Mouse (Mus musculus): Measurements from ENCODE around the gene Gm17783.
"Not testable (repeated sequence)": the region's sequence is repeated elsewhere in the genome, so short reads cannot be mapped to it uniquely, and the experiment has no call there.

Gene Gm17783

DNA sequence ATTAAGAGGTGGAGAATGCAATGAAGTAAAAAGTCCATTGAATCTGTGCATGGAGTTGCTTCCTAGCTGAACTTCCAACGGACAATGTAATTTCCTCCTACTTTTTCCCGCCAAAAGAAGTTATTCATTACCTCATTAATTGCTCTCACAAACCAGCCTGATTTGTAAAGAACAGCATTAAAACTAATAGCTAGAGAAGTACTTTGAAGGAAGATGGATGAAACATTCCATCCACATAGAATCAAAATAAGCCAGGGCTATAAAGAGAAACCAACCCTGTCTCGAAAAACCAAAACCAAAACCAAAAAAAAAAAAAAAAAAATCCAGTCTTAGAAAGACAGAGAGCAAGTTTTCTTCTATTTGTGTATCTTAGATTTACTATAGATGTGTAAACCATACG lies at the start of gene Gm17783:
Gm17783 (minus strand) TSS at position 101 of the 400 bp plus-strand sequence.
- no peak for DNase-seq (ENCODE audit: extremely low read depth, low read depth, low spot score)

DNA sequence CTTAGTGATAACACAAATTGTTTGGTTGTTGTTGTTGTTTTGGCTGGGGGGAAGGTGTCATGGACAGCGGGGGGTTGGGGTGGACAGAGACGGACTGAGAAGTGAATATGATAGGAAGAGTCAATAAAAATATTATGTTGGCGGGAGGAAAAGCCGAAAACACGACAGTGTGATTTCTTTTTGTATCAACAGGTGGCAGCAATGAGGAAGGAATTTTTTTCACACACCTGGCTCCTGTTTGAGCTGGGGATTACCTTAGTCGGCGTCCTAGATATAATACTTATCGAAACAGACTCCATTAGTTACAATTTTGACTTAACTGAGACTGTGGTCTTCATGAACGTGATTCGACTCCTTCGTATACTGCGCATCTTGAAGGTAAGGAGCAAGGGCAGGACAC lies 48.0 kb upstream of the Gm17783 start:
- DNase-seq (ENCODE audit: extremely low read depth, low read depth, low spot score) = no peak

DNA sequence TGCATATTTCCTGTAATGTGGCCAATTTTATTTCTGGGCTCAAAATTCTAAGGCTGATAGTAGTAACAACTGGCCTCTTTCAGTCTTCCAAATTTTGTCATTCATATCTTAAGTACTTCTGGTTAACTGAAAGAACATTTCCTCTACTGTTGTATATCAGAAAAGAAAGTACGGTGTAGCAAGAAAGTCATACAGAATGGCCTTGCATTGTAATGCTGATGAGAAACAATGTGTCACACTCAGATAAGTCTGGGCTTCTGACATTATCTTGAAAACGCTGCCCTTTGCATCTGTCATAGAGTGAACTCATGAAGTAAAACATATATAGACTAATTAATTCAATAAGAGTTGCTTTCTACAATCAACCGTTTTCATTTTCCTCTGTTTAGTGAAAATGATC lies 40.5 kb upstream of the Gm17783 start:
- DNase-seq (ENCODE audit: extremely low read depth, low read depth, low spot score) = no peak

DNA sequence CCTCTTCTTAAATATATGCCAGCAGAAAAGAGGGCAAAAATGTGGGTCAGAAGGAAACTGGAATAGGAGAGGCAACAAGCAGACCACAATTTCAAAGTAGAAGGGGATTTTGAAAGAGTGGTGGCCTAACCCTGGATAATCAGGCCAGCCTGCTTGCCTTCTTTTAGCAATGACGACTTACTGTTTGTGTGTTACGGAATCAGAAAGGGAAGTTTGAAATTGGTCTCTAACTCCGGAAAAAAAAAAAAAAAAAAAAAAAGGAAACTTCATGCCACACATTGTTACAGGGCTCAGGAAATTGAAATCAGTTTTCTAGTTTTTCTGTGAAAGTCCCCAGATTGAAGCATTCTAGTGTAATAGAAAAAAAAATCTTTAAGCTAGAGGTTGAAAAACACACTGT lies 29.9 kb upstream of the Gm17783 start:
- no peak for DNase-seq (ENCODE audit: extremely low read depth, low read depth, low spot score)

DNA sequence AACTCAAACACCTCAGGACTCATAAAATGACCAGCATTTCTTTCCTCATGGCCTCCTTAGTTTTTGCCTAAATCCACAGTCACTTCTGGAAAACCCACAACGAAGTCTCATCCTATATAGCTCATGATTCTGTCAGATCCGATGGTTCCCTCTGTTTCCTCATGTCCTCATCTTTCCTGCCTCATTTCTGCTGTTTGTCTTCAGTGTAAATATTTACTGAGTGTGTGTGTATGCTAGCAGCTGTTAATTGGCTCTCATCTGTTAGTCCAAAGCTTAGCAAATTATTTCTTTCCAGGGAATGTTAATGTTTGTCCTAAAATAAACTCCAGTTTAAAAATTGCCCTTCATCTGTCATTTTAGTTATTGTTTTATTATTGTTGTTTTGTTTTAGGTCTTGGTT lies 19.7 kb upstream of the Gm17783 start:
- no peak for DNase-seq (ENCODE audit: extremely low read depth, low read depth, low spot score)

DNA sequence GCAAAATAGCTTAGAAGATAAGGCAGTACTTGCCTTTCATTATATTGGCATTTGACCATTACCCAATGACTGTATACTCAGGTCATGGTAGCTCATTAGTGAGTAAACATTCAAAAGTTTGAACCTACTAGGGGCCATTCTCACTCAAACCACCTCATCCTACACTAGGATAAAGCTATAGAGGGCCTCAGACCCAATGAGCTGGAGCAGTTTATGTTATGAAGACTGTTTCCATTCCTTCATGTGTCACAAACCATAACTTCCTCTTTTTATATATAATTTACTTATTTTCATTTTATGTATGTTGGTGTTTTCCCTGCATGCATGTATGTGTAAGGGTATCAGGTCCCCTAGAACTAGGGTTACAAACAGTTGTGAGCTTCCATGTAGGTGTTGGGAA lies 16.1 kb upstream of the Gm17783 start:
- no peak for DNase-seq (ENCODE audit: extremely low read depth, low read depth, low spot score)

DNA sequence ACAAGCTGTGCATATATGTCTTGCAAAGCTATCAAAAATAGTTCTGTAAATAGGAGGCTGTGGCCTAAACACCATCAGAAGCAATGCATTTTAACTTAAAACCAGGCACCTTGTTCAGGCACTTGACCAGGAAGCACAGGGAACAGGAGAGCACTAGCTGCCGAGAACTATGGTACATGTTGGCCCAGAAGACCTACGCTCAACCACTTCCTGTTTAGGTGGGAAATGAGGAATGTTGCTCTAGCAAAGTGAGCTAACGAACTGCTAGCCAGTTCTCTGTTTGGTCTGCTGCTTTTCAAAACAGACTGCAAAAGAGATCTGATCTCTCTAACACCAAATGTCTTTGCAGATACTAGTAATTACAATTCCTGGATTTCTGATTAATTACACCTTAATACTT lies 12.5 kb upstream of the Gm17783 start:
- DNase-seq (ENCODE audit: extremely low read depth, low read depth, low spot score) = no peak

DNA sequence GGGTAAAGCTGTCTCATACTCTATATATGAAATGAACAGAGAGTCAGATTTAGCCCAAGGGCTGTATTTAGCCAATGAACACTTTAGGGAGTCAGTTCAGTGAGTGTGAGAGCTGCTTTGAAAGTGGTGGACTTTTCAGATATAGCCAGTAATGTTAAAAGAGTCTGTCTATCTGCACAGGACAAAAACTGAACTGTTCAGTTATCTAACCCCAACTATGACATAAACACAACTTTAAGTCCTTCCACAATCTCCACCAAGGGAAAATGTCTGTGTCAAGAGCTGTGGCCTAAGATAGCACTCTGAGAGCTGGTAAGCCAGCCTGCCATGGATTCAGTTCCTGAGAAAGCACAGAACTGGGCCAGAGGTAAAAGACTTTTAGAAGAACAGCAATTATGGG lies 10.3 kb upstream of the Gm17783 start:
- no peak for DNase-seq (ENCODE audit: extremely low read depth, low read depth, low spot score)

DNA sequence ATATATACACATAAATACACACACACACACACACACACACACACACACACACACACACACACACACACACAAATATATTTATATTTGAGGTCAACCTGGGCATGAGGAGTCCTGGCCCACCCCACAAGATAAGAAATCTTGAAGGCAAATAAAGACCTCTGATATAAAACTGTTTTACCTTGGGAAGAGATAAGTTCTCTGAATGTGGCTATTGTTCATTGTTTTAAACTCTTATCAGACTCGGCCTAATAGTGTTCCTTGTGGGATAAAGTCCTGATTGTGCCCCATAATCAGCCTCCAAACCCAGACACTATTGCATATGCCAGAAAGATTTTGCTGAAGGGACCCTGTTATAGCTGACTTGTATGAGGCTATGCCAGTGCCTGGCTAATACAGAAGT lies 6.5 kb upstream of the Gm17783 start:
- not testable (repeated sequence) for DNase-seq (ENCODE audit: extremely low read depth, low read depth, low spot score)

DNA sequence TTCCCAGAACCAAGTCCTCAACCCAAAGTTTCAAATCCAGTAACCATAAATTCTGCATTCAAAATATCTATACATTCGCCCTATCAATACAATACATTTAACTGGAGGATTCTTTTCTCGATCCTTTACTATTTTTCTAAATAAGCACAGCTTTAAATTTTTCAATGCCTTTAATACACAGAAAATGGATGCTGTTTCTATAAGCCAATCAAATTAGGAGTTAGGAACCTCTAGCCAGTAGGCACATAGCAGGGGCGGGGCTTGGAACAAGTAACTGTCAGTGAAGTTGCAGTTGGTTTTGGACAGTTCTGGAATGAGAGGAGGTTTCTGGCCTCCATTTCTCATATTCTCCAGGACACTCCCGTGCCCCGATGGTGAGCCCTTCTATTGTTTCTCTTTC lies 3.2 kb upstream of the Gm17783 start, which contains the start of gene Slc9c1:
Slc9c1 (plus strand) TSS at position 301 of the 400 bp plus-strand sequence.
- DNase-seq (ENCODE audit: extremely low read depth, low read depth, low spot score) = no peak

DNA sequence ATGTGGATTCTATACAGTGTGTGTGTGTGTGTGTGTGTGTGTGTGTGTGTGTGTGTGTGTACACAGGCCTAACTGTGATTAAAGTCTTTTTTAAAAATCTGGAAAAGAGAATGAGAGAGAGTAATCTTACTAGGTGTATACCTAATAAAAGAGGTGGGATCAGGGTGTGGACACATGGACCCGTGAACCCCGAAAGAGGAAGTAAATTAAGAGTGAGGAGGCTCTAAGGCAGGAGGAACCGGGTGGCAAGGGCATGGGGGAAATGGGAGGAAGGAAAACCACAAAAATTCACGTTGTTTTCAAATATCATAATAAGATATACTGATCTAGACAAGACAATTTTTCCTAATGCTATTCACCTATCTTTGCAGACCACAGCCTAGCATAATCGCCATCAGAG lies 6.3 kb downstream of the Gm17783 start:
- DNase-seq (ENCODE audit: extremely low read depth, low read depth, low spot score) = no peak

DNA sequence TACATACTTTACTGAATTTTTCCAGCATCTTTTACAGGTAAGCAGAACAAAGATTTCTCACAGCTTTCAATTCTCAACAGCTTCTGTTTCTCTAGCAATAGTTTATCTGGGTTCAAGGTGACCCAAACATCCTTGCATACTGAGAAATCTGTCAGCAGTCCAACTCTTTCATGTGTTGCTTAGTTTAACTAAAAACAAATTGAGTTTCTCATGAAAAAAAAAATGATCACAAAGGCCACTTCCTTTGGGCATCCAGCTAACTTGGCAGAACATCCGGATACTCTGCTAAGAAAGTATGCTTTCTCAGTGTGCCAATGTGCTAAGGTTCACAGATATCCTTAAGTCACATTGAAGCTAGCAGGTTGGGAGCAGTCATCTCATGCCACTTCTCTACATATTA lies 36.5 kb downstream of the Gm17783 start:
- DNase-seq (ENCODE audit: extremely low read depth, low read depth, low spot score) = no peak

DNA sequence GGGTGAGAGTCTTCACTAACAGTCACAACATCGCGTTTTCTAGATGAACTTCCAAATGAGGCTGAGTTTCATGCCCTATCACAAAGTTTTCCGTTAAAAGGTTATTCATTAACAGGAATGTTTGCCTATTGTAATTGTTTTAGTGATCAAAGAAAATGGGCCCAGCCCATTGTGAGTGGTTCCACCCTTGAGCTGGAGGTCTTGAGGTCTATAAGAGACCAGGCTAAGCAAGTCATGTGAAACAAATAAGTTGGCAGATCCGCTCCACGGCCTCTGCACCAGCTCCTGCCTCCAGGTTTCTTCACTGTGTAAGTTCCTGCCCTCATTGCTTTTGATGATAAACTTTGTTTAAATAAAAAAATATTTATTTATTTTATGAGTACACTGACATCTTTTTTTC lies 38.9 kb downstream of the Gm17783 start, which contains the start of gene Gm609:
Gm609 (minus strand) TSS at position 43 of the 400 bp plus-strand sequence.
- DNase-seq (ENCODE audit: extremely low read depth, low read depth, low spot score) = no peak

DNA sequence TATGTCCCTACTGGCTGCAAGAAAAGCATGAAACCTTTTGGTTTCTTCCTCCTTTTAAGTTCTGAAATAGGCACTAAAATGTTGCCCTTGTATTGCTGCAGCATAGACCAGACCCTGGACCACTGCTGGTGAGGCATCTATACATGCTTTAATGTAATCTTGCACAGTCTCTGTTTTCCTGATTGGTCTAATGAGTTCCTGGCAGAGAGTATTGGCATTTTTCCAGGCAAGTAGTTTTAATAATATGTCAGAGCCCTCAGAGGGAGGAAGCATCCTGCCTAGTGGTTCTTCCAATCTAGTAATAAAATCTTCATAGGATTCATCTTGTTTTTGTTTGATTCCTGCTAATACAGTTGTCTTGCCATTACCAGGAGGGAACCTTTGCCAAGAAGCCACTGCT lies 54.9 kb downstream of the Gm17783 start:
- no peak for DNase-seq (ENCODE audit: extremely low read depth, low read depth, low spot score)

DNA sequence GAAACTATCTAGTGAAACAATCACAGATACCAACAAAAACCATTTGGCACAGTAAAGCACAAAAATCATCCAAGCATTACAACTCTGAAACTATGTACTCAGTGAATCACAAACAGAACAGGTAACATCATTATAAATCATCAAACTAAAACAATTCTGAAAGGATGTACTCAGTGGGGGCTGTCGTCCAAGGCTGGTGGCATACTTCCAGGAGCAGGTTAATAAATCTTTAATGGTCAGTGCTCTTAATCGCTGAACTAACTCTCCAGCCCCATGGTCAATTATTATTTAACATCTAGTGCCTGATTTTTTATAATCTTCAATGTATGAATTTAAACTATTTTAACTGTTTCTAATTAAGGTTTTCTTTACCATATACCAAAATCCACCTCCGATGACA lies 60.0 kb downstream of the Gm17783 start:
- DNase-seq (ENCODE audit: extremely low read depth, low read depth, low spot score) = not testable (repeated sequence)

All from fat pad, adult 2 months (tissue).